Mouse (Mus musculus) monocyte, adult 2 months (primary cell): Measurements from ENCODE around the gene Ass1.

Source experiments
- DNase-seq, 2 experiments: peaks; one replicate each; pipeline ENCODE4 v3.0.0; 2022; ENCODE audit warnings: low spot score in 2 of 2, low read depth in 1 of 2

Ass1 gene

DNA sequence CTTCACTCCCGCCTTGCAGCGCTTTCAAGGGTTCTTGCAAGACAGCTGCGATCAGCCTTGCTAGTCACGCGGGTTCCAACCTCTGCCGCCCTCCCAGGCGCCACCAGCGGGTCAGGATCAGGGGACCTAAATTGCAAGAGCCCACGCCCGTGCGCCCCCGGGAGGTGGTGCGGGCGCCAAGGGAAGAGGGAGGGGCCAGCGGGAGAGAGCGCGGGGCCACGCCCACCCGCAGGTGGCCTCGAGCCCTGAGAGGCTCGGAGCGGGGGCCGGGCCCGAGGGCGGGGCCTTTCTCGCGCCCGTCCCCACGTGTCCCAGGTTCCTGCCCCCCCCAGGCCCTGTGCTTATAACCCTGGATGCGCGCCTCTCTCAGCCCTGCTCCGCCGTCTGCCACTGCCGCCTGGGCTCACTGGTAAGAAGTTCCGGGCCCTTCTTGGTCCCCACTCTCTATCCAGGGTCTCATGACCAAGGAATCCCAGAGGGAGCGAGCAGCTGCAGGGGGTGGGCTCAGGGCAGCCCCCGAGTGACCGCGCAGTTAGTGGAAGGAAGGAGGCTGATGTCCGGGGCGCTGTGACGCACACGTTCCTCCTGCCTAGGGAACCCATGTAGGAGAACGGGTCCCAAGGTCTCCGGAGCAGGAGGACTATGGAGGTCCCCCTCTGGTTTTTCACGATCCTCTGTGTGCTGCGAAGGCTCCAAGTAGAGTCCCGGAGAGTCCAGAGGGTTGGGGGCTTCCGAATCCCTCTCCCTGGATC, at the start of gene Ass1:
Gene Ass1 (plus strand): TSS at position 277 of the 752 bp plus-strand sequence.
- DNase-seq, result peak; percentile 60 to 71

DNA sequence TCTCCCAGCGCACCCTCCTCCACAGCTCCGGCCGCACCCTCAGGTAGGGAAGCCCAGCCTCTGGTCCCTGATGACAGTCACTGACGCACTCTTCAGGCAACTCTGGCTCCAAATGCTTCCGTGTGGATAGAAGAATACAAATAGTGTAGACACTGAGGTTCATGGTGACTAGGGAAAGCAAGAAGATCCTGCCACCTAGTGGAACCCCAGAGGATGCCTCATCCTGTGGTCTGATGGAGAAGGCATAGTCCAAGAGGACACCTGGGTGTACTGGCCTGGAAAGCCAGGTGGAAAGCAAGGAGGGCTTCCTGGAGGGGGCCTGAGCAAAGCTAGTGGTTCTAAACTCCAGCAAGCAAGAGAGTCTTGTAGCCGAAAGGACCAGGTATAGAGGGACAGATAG, 49.1 kb upstream of the Ass1 start:
- no peak for DNase-seq

- no peak for DNase-seq
Measured at GRCm38 (mm10) chr2:31422576-31422975, 47.4 kb upstream of the Ass1 start.

DNA sequence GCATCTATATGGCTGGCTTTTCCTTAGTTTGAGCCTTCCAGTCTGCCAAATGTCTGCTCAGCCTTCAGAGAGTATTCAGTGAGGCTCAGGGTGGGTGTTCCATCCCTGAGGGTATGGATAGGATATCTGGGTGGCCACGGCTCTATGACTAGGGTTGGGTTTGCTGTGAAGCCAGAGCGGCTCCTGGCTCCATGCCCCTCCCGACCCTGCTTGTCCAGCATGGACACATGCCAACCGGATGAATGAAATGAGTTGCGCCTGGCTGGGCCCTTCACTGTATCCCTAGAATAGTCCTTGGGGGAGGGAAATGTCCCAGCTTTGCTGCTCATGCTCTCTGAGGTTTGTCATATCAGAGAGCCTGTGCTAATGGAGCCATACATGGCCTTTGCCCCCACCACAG, 38.5 kb upstream of the Ass1 start:
- no peak for DNase-seq

- DNase-seq, result no peak
Measured at GRCm38 (mm10) chr2:31434746-31435145, 35.3 kb upstream of the Ass1 start.

- DNase-seq, result peak in 1 of 2 experiments; percentile 41
Measured at GRCm38 (mm10) chr2:31435567-31435966, 34.4 kb upstream of the Ass1 start.

DNA sequence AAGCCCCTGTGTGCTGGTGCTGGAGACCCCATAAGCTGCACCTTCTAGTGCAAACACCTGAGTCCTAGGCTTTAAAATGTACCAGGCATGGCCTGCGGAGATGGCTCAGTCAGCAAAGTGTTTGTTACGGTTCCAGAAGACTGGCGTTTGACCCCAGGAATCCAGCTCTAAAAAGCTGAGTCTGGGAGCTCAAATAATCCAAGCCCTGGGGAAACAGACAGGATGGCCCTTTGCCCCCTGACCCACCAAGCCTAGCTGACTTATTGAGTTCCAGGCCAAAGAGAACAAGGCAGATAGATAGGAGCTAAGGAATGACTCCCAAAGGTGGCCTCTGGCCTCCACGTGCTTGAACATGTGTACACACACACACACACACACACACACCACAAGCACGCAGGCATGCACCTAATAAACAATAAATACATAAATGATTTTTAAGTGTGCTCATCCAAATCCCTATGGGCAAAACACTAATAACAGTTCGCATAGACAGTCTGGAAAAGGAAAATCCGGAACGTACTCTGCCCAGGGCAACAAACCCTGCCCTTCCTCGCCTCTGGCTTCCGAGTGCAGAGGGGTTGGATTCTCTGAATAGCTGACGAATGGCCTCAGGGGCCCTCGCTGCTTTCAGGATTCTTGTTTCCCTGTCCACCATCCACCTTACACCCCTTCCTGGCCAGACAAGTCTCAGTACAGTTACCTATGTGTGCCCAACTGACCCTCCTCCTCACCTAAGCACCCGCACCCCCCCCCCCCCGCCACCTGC, 32.3 kb upstream of the Ass1 start:
- no peak for DNase-seq

GRCm38 (mm10) chr2:31439576-31439975, 30.4 kb upstream of the Ass1 start:
- no peak for DNase-seq

DNA sequence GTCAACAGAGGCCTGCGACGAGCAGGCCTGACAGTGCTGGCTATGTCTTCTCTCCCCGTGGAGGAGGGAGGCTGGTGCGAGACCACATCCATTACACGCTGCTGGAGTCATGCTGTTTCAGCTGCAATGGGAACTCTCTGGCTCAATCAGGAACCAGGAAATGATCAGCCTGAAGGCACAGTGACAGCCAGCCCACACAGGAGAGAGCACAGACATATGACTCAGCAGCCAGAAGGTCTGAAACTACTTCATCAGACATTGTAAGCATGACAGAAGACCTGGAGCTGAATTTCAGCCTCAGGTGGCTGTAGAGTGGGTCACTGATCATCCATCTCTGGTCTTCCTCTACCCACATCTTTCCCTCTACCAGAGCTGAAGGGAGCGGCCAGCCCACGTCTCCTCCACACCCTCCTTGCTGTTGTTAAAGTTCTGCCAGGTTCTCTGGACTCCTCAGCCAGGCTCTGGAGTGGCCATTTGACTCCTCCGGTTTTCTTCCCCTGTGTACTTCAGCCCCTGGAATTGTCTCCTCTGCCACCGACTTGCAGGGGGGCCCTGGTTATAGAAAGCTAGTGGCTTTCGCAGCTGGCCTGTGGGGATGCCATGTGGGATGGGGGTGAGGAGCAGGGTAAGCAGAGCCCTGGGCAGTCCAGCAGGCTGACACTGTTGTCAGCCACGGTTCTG, 27.4 kb upstream of the Ass1 start:
- DNase-seq, result peak in 1 of 2 experiments; percentile 18

GRCm38 (mm10) chr2:31446036-31446435, 24.0 kb upstream of the Ass1 start:
- DNase-seq, result peak; percentile 48 to 72

DNA sequence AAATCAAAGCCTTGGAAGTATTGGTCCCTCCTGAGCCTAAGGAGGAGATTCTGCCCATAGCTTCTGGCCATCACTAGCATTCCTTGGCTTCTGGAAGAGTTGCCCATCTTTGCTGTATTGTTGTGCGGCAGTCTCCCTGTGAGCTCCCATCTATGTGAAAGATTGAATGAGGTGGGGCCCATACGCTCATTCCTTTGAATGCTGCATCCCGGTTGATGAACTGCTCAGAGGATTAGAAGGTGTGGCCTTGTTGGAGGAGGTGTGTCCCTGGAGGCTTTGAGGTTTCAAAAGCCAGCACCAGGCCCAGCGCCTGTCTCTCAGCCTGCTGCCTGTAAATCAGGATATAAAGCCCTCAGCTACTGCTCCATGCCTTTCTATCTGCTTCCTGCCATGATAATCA, 23.6 kb upstream of the Ass1 start:
- no peak for DNase-seq

DNA sequence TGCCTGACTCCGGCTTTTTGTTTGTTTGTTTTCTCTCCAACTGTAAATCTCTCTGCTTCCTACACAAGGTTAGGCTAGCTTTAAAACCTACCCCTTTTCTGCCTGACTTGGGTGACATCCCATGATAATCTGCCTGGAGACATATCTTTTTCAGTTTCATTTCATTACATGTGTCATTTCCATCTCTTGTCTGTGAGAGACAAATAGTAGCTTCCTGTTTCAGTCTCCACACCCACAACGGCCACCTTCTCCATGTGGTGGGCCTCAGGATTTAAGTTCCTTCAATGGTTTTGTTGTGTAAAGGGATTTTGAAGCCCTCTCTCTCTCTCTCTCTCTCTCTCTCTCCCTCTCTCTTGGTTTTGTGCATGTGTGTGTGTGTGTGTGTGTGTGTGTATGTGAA, 22.5 kb upstream of the Ass1 start:
- DNase-seq, result peak; percentile 30 to 52

DNA sequence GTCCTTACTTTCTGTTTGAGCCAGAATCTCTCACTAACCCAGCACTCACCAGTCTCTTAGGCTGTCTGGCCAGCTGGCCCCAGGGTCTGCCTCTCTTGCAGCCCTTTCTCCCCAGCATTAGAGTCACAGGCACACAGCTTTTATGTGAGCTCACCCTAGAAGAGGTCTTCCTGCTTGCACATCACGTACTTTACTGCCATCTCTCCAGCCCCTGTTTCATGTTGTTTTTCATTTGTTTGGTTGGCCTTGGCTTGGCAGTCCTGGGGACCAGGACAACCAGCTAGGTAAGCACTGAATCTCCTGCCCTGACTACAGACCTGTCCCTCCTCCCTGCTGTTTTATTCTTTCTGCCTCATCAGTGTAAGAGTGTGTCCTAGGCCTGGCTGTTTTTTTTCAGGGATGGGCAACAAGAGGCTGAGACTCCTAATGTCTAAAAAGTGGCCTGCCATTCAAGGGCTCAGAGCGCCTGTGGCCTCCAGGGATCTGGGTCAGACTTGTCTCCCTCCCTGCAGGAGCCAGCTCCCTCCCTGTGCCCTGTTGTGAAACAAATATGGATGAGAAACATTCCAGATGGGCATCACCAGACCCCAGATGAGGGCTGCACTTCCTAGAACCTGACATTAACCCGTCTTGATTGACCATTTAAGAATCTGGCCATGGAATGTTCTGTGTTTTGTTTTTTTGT, 21.1 kb upstream of the Ass1 start:
- no peak for DNase-seq

GRCm38 (mm10) chr2:31449441-31449815, 20.6 kb upstream of the Ass1 start:
- DNase-seq, result no peak

DNA sequence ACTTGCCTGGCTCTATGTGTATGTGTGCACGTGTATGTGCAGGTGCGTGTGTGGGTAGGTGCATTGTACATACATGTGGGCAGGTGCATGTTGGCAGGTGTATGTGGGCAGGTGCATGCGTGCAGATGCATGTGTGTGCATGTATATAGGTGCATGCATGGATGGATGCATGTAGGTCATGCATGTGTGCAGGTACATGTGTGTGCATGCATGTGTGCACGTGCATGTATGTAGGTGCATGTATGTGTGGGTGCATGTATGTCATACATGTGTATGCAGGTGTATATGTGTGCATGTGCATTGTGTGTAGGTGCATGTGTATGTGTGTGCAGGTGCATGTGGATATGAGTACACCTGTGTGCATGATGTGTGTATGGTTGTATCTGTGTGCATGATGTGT, 20.1 kb upstream of the Ass1 start:
- no peak for DNase-seq

- DNase-seq, result no peak
Measured at GRCm38 (mm10) chr2:31450661-31451060, 19.3 kb upstream of the Ass1 start.

DNA sequence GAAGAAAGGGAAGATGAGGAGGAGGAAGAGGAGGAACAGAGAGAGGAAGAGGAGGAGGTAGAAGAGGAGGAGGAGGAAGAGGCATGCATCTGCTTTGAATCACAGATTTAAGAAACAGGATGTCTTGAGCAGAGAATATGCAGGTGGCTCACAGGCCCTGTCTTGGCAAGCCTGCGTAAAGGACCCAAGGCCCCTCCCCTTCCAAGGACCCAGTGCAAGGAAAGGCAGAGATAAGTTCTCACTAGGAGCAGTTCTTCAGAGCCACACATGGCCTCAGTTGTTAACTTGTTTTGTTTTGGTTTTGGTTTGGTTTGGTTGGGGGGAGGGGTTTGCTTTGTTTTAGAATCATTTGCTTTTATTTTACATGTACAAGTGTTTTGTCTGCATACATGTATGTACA, 18.5 kb upstream of the Ass1 start:
- no peak for DNase-seq

DNA sequence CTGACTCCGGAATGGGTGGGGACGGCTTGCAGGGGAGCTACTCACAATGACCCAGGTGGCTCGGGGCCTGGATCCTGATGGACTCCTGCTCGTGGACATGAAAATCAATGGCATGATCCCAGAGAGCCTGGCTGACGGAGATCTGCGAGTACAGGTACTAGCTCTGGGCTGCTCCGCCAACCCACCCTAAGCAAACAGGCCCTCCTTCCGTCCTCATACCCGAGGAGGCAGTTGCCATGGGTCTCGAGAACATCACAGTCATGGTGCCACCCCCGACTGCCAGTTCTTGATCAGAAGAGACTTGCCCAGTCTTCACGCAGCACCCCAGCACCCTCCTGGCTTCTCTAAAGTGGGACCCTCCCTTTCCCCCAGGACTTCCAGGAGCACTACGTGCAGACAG, 17.0 kb upstream of the Ass1 start:
- no peak for DNase-seq

GRCm38 (mm10) chr2:31453559-31454177, 16.3 kb upstream of the Ass1 start:
- DNase-seq, result no peak

DNA sequence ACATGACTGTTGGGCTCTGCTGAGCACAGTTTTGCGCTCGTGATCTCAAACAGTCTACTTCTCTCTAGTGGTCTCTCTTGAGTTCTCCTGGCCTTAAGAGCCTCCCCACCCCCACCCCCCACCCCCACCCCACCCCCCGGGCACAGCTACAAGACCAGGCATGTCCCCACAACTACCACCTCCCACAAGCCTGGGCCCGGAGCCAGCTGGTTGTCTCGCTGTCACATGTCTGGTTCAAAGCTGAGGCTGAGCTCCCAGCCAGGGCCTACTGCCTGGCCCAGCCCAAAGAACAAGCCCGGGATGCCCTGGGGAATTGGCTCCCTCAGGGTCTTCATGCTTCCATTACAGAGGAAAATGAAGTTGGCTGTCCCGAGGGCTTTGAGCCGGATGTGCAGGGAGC, 15.7 kb upstream of the Ass1 start:
- DNase-seq, result no peak

GRCm38 (mm10) chr2:31455418-31455817, 14.6 kb upstream of the Ass1 start:
- DNase-seq, result no peak
